Mouse (Mus musculus) lung, embryonic 14.5 days (tissue): ENCODE measurements at regions not wholly inside any gene's neighbourhood (a gene's known extent, or its start where the extent isn't known, plus 50 kb on each side); places are given as distances from the start of the nearest gene placed in this dataset.
A peak's percentile ranks its signal among the peaks of the same experiment; 100 is the strongest.

Source experiments
- ATAC-seq: fragments of 200-750 bp; cut with Nextera tagmentation; 2 replicates; pipeline ENCODE4 v1.8.0; 2017; ENCODE audit warnings: mild to moderate bottlenecking, moderate TSS enrichment, moderate library complexity; ENCODE audit not compliant: insufficient read depth
- DNase-seq: peaks from one replicate; pipeline ENCODE4 v3.0.0-alpha.2; 2015
- H3K27ac ChIP-seq: fragments of 300-500 bp; sonication (generic); 2 replicates; pipeline ENCODE4 v1.5.1; 2014; ENCODE audit warnings: low read depth, mild to moderate bottlenecking, moderate library complexity
- H3K27me3 ChIP-seq: fragments of 300-500 bp; sonication (generic); 2 replicates; pipeline ENCODE4 v1.6.1; 2014; ENCODE audit warnings: low read length, control low read depth; ENCODE audit not compliant: insufficient read depth
- H3K36me3 ChIP-seq: fragments of 300-500 bp; sonication (generic); 2 replicates; pipeline ENCODE4 v1.6.1; 2014; ENCODE audit warnings: control low read depth; ENCODE audit not compliant: insufficient read depth
- H3K4me1 ChIP-seq: fragments of 300-500 bp; sonication (generic); 2 replicates; pipeline ENCODE4 v1.6.1; 2014; ENCODE audit warnings: antibody characterized with exemption, control low read depth; ENCODE audit not compliant: insufficient read depth
- H3K4me2 ChIP-seq: fragments of 300-500 bp; sonication (generic); 2 replicates; pipeline ENCODE4 v1.6.1; 2014; ENCODE audit warnings: mild to moderate bottlenecking
- H3K4me3 ChIP-seq: fragments of 300-500 bp; sonication (generic); 2 replicates; pipeline ENCODE4 v1.5.1; 2014; ENCODE audit warnings: low read depth, low read length
- H3K9ac ChIP-seq: fragments of 300-500 bp; sonication (generic); 2 replicates; pipeline ENCODE4 v1.6.1; 2014
- H3K9me3 ChIP-seq: fragments of 300-500 bp; sonication (generic); 2 replicates; pipeline ENCODE4 v1.6.1; 2016; ENCODE audit warnings: low read depth, low read length, control low read depth
- CTCF ChIP-seq: IDR thresholded peaks from 2 replicates; pipeline ENCODE4 v1.5.1; 2016; ENCODE audit warnings: antibody characterized with exemption, low read depth
- WGBS: fragments of 180-500 bp; shearing (Covaris S2); extraction: QIAGEN DNeasy Blood & Tissue Kit; methylation state at CpG from one replicate; pipeline ENCODE4 v1.1.7; 2014; 5-methylcytosine and 5-hydroxymethylcytosine counted together

- no peaks in the 10 kb centered on the region for H3K36me3 ChIP-seq
- WGBS, result 31% methylated on average over 5 of the region's 5 CpGs
These were observed 98.1 kb upstream of the Foxd3 start for GRCm38 (mm10) chr4:99557963-99558362.

GRCm38 (mm10) chr4:99560604-99561003 is 95.5 kb upstream of the Foxd3 start:
- no peak for DNase-seq
- no peaks in the 10 kb centered on the region for H3K4me1 ChIP-seq

More at GRCm38 (mm10) chr4:99557963-99558362, 98.1 kb upstream of the Foxd3 start:
- ATAC-seq (no peak), DNase-seq (no peak)
- Histone ChIP-seq H3K27me3 (peaks cover 9% of the 10 kb centered on the region; the same call in 1 of the 2 replicates), H3K9ac (no peak overlapping the region), H3K4me2 (no peak overlapping the region), H3K4me3 (no peak overlapping the region), H3K27ac (no peak overlapping the region), H3K9me3 (no peaks in the 10 kb centered on the region), H3K4me1 (no peaks in the 10 kb centered on the region)
- TF ChIP-seq CTCF, result no peak

GRCm38 (mm10) chr4:99561506-99561937 is 94.6 kb upstream of the Foxd3 start:
- Histone ChIP-seq H3K4me3 (no peak overlapping the region), H3K27ac (no peak overlapping the region), H3K9me3 (no peaks in the 10 kb centered on the region), H3K4me1 (no peaks in the 10 kb centered on the region), H3K9ac (no peak overlapping the region), H3K4me2 (no peak overlapping the region), H3K27me3 (peaks cover 9% of the 10 kb centered on the region; the same call in 1 of the 2 replicates), H3K36me3 (no peaks in the 10 kb centered on the region)
- DNase-seq, result peak; percentile 70
- TF ChIP-seq CTCF, result peak; percentile 61
- ATAC-seq, result peak; percentile 41; the same call in 1 of the 2 replicates
- 12% methylated on average over 6 of the region's 6 CpGs for WGBS

More at GRCm38 (mm10) chr4:99560604-99561003, 95.5 kb upstream of the Foxd3 start:
- no peak overlapping the region for H3K9ac ChIP-seq
- ATAC-seq, result no peak
- H3K4me3 ChIP-seq, result no peak overlapping the region
- no peaks in the 10 kb centered on the region for H3K9me3 ChIP-seq
- H3K4me2 ChIP-seq, result no peak overlapping the region
- H3K36me3 ChIP-seq, result no peaks in the 10 kb centered on the region
- TF ChIP-seq CTCF, result no peak
- no peak overlapping the region for H3K27ac ChIP-seq
- peaks cover 9% of the 10 kb centered on the region; the same call in 1 of the 2 replicates for H3K27me3 ChIP-seq
- 33% methylated on average over 8 of the region's 8 CpGs for WGBS

- DNase-seq (no peak), ATAC-seq (no peak)
- Histone ChIP-seq H3K4me1 (no peaks in the 10 kb centered on the region), H3K4me3 (no peak overlapping the region), H3K27ac (no peak overlapping the region), H3K9me3 (peaks cover 5% of the 10 kb centered on the region; the same call in 1 of the 2 replicates), H3K4me2 (no peak overlapping the region), H3K36me3 (no peaks in the 10 kb centered on the region), H3K27me3 (peaks cover 5% of the 10 kb centered on the region; the same call in 1 of the 2 replicates), H3K9ac (no peak overlapping the region)
- TF ChIP-seq CTCF, result no peak
- WGBS, result 86% methylated on average over 9 of the region's 9 CpGs
These were observed 90.7 kb upstream of the Foxd3 start for GRCm38 (mm10) chr4:99565401-99565800.

- H3K9ac ChIP-seq, result no peak overlapping the region
- no peak overlapping the region for H3K27ac ChIP-seq
- peak overlapping the region; percentile 59 for H3K4me2 ChIP-seq
- peak overlapping the region; percentile 16; the same call in 1 of the 2 replicates for H3K4me3 ChIP-seq
- TF ChIP-seq CTCF, result peak; percentile 2; the same call in 1 of the 2 replicates
- H3K4me1 ChIP-seq, result peaks cover 2% of the 10 kb centered on the region; the same call in 1 of the 2 replicates
- H3K27me3 ChIP-seq, result peaks cover 15% of the 10 kb centered on the region; the same call in 1 of the 2 replicates
- H3K36me3 ChIP-seq, result no peaks in the 10 kb centered on the region
- 3% methylated on average over 33 of the region's 33 CpGs for WGBS
- peaks cover 5% of the 10 kb centered on the region; the same call in 1 of the 2 replicates for H3K9me3 ChIP-seq
- DNase-seq, result peak; percentile 74
- peak; percentile 62; the same call in 1 of the 2 replicates for ATAC-seq
These were observed 83.1 kb upstream of the Foxd3 start for GRCm38 (mm10) chr4:99572841-99573642.

- H3K36me3 ChIP-seq, result no peaks in the 10 kb centered on the region
- peaks cover 2% of the 10 kb centered on the region; the same call in 1 of the 2 replicates for H3K4me1 ChIP-seq
- no peak overlapping the region for H3K4me3 ChIP-seq
- peak; percentile 76 for ATAC-seq
- WGBS, result 28% methylated on average over 11 of the region's 11 CpGs
- H3K9ac ChIP-seq, result no peak overlapping the region
- H3K4me2 ChIP-seq, result no peak overlapping the region
- H3K9me3 ChIP-seq, result no peaks in the 10 kb centered on the region
- TF ChIP-seq CTCF, result no peak
- H3K27me3 ChIP-seq, result peaks cover 15% of the 10 kb centered on the region; the same call in 1 of the 2 replicates
- peak; percentile 62 for DNase-seq
- no peak overlapping the region for H3K27ac ChIP-seq
These were observed 82.0 kb upstream of the Foxd3 start for GRCm38 (mm10) chr4:99574021-99574531.

- ATAC-seq, result no peak
- H3K4me3 ChIP-seq, result no peak overlapping the region
- H3K9ac ChIP-seq, result no peak overlapping the region
- H3K27ac ChIP-seq, result no peak overlapping the region
- DNase-seq, result no peak
- TF ChIP-seq CTCF, result no peak
- no peak overlapping the region for H3K4me2 ChIP-seq
- peaks cover 2% of the 10 kb centered on the region; the same call in 1 of the 2 replicates for H3K4me1 ChIP-seq
- H3K9me3 ChIP-seq, result no peaks in the 10 kb centered on the region
- peaks cover 15% of the 10 kb centered on the region; the same call in 1 of the 2 replicates for H3K27me3 ChIP-seq
- H3K36me3 ChIP-seq, result no peaks in the 10 kb centered on the region
- 36% methylated on average over 4 of the region's 4 CpGs for WGBS
These were observed 81.1 kb upstream of the Foxd3 start for GRCm38 (mm10) chr4:99574984-99575383.
